Mouse (Mus musculus): ENCODE results near the gene Mast4. TPM values are rescaled to one million over a fixed set of nuclear protein-coding genes. Genes with fewer than 3 reads are reported as not detected.

Gene Mast4
- polyA plus RNA-seq, 1 experiment from 2014 or later = 0.36 TPM

- Histone ChIP-seq H3K36me3 (ENCODE audit: inconsistent target) (no peaks in the 10 kb centered on the region), H3K27ac (no peak overlapping the region), H3K4me3 (ENCODE audit: inconsistent target) (no peak overlapping the region), H3K79me2 (ENCODE audit: inconsistent target) (no peaks in the 10 kb centered on the region)
- WGBS (ENCODE audit: missing documents) = 84% methylated on average over 4 of the region's 4 CpGs
These were observed 183.6 kb downstream of the Mast4 start for GRCm38 (mm10) chr13:103150671-103151070.

GRCm38 (mm10) chr13:103149415-103149814, 184.9 kb downstream of the Mast4 start:
- no peak overlapping the region for H3K27ac ChIP-seq
- H3K79me2 ChIP-seq (ENCODE audit: inconsistent target) = no peaks in the 10 kb centered on the region
- no peak overlapping the region for H3K4me3 ChIP-seq (ENCODE audit: inconsistent target)
- 93% methylated on average over 7 of the region's 7 CpGs for WGBS (ENCODE audit: missing documents)
- no peaks in the 10 kb centered on the region for H3K36me3 ChIP-seq (ENCODE audit: inconsistent target)

- Histone ChIP-seq H3K27ac (no peak overlapping the region), H3K79me2 (ENCODE audit: inconsistent target) (no peaks in the 10 kb centered on the region), H3K36me3 (ENCODE audit: inconsistent target) (no peaks in the 10 kb centered on the region), H3K4me3 (ENCODE audit: inconsistent target) (no peak overlapping the region)
- 21% methylated on average over 5 of the region's 5 CpGs for WGBS (ENCODE audit: missing documents)
These were observed 190.0 kb downstream of the Mast4 start for GRCm38 (mm10) chr13:103144343-103144742.

GRCm38 (mm10) chr13:103141304-103141703, 193.0 kb downstream of the Mast4 start:
- 86% methylated on average over 5 of the region's 5 CpGs for WGBS (ENCODE audit: missing documents)
- Histone ChIP-seq H3K27ac (no peak overlapping the region), H3K36me3 (ENCODE audit: inconsistent target) (no peaks in the 10 kb centered on the region), H3K4me3 (ENCODE audit: inconsistent target) (no peak overlapping the region), H3K79me2 (ENCODE audit: inconsistent target) (no peaks in the 10 kb centered on the region)

- no peaks in the 10 kb centered on the region for H3K79me2 ChIP-seq (ENCODE audit: inconsistent target)
- no peak overlapping the region for H3K4me3 ChIP-seq (ENCODE audit: inconsistent target)
- no peaks in the 10 kb centered on the region for H3K36me3 ChIP-seq (ENCODE audit: inconsistent target)
- H3K27ac ChIP-seq = no peak overlapping the region
- WGBS (ENCODE audit: missing documents) = 91% methylated on average over 13 of the region's 13 CpGs
These were observed 194.2 kb downstream of the Mast4 start for GRCm38 (mm10) chr13:103140051-103140450.

GRCm38 (mm10) chr13:103138298-103138697, 196.0 kb downstream of the Mast4 start:
- Histone ChIP-seq H3K36me3 (ENCODE audit: inconsistent target) (no peaks in the 10 kb centered on the region), H3K27ac (no peak overlapping the region), H3K4me3 (ENCODE audit: inconsistent target) (no peak overlapping the region), H3K79me2 (ENCODE audit: inconsistent target) (no peaks in the 10 kb centered on the region)

GRCm38 (mm10) chr13:103135224-103135883, 198.9 kb downstream of the Mast4 start:
- no peaks in the 10 kb centered on the region for H3K36me3 ChIP-seq (ENCODE audit: inconsistent target)
- H3K79me2 ChIP-seq (ENCODE audit: inconsistent target) = no peaks in the 10 kb centered on the region
- no peak overlapping the region for H3K27ac ChIP-seq
- H3K4me3 ChIP-seq (ENCODE audit: inconsistent target) = no peak overlapping the region
- 96% methylated on average over 16 of the region's 17 CpGs for WGBS (ENCODE audit: missing documents)

GRCm38 (mm10) chr13:103131781-103132180, 202.5 kb downstream of the Mast4 start:
- Histone ChIP-seq H3K27ac (no peak overlapping the region), H3K4me3 (ENCODE audit: inconsistent target) (no peak overlapping the region), H3K36me3 (ENCODE audit: inconsistent target) (no peaks in the 10 kb centered on the region), H3K79me2 (ENCODE audit: inconsistent target) (no peaks in the 10 kb centered on the region)
- WGBS (ENCODE audit: missing documents) = 100% methylated on average over 2 of the region's 2 CpGs

- H3K4me3 ChIP-seq (ENCODE audit: inconsistent target) = no peak overlapping the region
- H3K79me2 ChIP-seq (ENCODE audit: inconsistent target) = no peaks in the 10 kb centered on the region
- 95% methylated on average over 6 of the region's 6 CpGs for WGBS (ENCODE audit: missing documents)
- no peaks in the 10 kb centered on the region for H3K36me3 ChIP-seq (ENCODE audit: inconsistent target)
- H3K27ac ChIP-seq = no peak overlapping the region
These were observed 205.0 kb downstream of the Mast4 start for GRCm38 (mm10) chr13:103129130-103129797.

GRCm38 (mm10) chr13:103128729-103129128, 205.6 kb downstream of the Mast4 start:
- no peak overlapping the region for H3K27ac ChIP-seq
- no peak overlapping the region for H3K4me3 ChIP-seq (ENCODE audit: inconsistent target)
- H3K36me3 ChIP-seq (ENCODE audit: inconsistent target) = no peaks in the 10 kb centered on the region
- H3K79me2 ChIP-seq (ENCODE audit: inconsistent target) = no peaks in the 10 kb centered on the region
- WGBS (ENCODE audit: missing documents) = 95% methylated on average over 7 of the region's 7 CpGs

GRCm38 (mm10) chr13:103127594-103127993, 206.7 kb downstream of the Mast4 start:
- 95% methylated on average over 5 of the region's 5 CpGs for WGBS (ENCODE audit: missing documents)
- Histone ChIP-seq H3K4me3 (ENCODE audit: inconsistent target) (no peak overlapping the region), H3K27ac (no peak overlapping the region), H3K79me2 (ENCODE audit: inconsistent target) (no peaks in the 10 kb centered on the region), H3K36me3 (ENCODE audit: inconsistent target) (no peaks in the 10 kb centered on the region)

GRCm38 (mm10) chr13:103123716-103124115, 210.6 kb downstream of the Mast4 start:
- H3K36me3 ChIP-seq (ENCODE audit: inconsistent target) = no peaks in the 10 kb centered on the region
- no peak overlapping the region for H3K27ac ChIP-seq
- no peak overlapping the region for H3K4me3 ChIP-seq (ENCODE audit: inconsistent target)
- no peaks in the 10 kb centered on the region for H3K79me2 ChIP-seq (ENCODE audit: inconsistent target)
- WGBS (ENCODE audit: missing documents) = 88% methylated on average over 9 of the region's 9 CpGs

GRCm38 (mm10) chr13:103121796-103122792, 212.2 kb downstream of the Mast4 start:
- Histone ChIP-seq H3K36me3 (ENCODE audit: inconsistent target) (no peaks in the 10 kb centered on the region), H3K79me2 (ENCODE audit: inconsistent target) (no peaks in the 10 kb centered on the region), H3K4me3 (ENCODE audit: inconsistent target) (no peak overlapping the region), H3K27ac (no peak overlapping the region)
- 78% methylated on average over 22 of the region's 22 CpGs for WGBS (ENCODE audit: missing documents)

- Histone ChIP-seq H3K4me3 (ENCODE audit: inconsistent target) (no peak overlapping the region), H3K27ac (no peak overlapping the region), H3K36me3 (ENCODE audit: inconsistent target) (no peaks in the 10 kb centered on the region), H3K79me2 (ENCODE audit: inconsistent target) (no peaks in the 10 kb centered on the region)
- 29% methylated on average over 7 of the region's 7 CpGs for WGBS (ENCODE audit: missing documents)
These were observed 213.6 kb downstream of the Mast4 start for GRCm38 (mm10) chr13:103120669-103121131.
